Mouse (Mus musculus): ENCODE results near the gene P2rx1. TPM values are rescaled to one million over a fixed set of nuclear protein-coding genes. Genes with fewer than 3 reads are reported as not detected.

P2rx1 gene
- polyA plus RNA-seq, 1 experiment: not detected

DNA sequence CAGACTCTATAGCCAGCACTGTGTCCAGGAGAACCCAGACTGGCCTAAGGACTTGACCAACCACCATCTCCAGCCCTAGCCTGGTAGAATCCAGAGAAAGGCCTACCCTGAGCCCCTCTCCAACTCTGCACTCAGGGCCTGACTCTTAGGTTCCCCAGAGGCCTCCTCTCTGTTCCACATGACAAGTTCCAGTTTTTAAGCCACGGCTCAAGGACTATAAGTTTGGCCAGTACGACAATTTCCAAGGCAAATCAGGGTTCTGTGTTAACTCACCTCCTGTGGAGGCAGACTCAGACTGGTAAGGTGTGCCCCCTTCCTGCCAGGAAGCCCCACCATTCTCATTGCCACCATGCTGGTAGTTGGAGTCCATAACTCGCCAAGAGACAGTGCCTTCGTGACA, 44.7 kb upstream of the P2rx1 start:
- H3K9ac ChIP-seq (ENCODE audit: low read depth, poor library complexity, severe bottlenecking): no peak overlapping the region
- no peaks in the 10 kb centered on the region for H3K36me3 ChIP-seq (ENCODE audit: control insufficient read depth, insufficient read depth, low read length, poor library complexity, severe bottlenecking)
- H3K27me3 ChIP-seq (ENCODE audit: control insufficient read depth, insufficient read depth, low read length, poor library complexity, severe bottlenecking): no peaks in the 10 kb centered on the region
- H3K27ac ChIP-seq (ENCODE audit: insufficient read depth, low read length): no peak overlapping the region
- no peaks in the 10 kb centered on the region for H3K9me3 ChIP-seq (replicated peaks; ENCODE audit: control insufficient read depth, insufficient read depth, low read length, poor library complexity, severe bottlenecking)
- TF ChIP-seq CTCF (IDR thresholded peaks at IDR 0.05; ENCODE audit: low read depth, low read length) (no peak), POLR2A (IDR thresholded peaks at IDR 0.05; ENCODE audit: insufficient read depth, low read length) (no peak), EP300 (IDR thresholded peaks at IDR 0.05; ENCODE audit: insufficient read depth, low read depth, low read length) (no peak)
- no peak overlapping the region for H3K4me3 ChIP-seq (ENCODE audit: low read depth, low read length)
- peaks cover 12% of the 10 kb centered on the region for H3K4me1 ChIP-seq (ENCODE audit: control insufficient read depth, insufficient read depth, low read length)

DNA sequence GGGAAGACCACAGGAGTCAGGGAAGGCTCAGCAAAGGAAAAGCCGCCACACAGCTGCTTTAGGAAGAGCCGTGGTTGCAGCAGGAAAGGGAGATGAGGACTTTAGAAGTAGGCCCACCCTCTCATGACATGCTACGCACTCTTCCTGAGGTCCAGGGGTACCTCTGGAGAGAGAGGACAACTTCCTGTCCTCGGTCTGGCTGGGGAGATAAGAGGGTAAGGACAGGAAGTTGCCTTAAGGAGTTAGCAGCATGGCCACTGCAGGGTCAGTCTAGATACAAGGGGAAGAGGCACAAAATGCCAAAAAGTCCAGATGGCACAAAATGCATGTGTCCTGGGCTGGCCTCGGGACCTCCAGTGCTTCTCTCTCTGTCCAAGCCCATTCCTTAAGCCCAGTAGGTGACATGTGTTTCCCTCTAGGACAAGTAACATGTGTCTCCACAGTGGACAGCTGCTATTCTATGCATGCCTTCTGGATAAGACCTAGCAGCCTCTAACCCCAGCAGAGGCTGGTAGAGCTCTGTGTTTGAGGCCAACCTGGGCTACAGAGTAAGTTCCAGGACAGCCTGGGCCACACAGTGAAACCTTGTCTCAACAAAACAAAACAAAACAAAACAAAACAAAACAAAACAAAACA, 43.4 kb upstream of the P2rx1 start:
- Histone ChIP-seq H3K9ac (ENCODE audit: low read depth, poor library complexity, severe bottlenecking) (no peak overlapping the region), H3K27me3 (ENCODE audit: control insufficient read depth, insufficient read depth, low read length, poor library complexity, severe bottlenecking) (no peaks in the 10 kb centered on the region), H3K27ac (ENCODE audit: insufficient read depth, low read length) (no peak overlapping the region), H3K9me3 (replicated peaks; ENCODE audit: control insufficient read depth, insufficient read depth, low read length, poor library complexity, severe bottlenecking) (no peaks in the 10 kb centered on the region), H3K4me3 (ENCODE audit: low read depth, low read length) (no peak overlapping the region), H3K4me1 (ENCODE audit: control insufficient read depth, insufficient read depth, low read length) (peaks cover 13% of the 10 kb centered on the region), H3K36me3 (ENCODE audit: control insufficient read depth, insufficient read depth, low read length, poor library complexity, severe bottlenecking) (no peaks in the 10 kb centered on the region)
- TF ChIP-seq CTCF (IDR thresholded peaks at IDR 0.05; ENCODE audit: low read depth, low read length) (no peak), POLR2A (IDR thresholded peaks at IDR 0.05; ENCODE audit: insufficient read depth, low read length) (no peak)

DNA sequence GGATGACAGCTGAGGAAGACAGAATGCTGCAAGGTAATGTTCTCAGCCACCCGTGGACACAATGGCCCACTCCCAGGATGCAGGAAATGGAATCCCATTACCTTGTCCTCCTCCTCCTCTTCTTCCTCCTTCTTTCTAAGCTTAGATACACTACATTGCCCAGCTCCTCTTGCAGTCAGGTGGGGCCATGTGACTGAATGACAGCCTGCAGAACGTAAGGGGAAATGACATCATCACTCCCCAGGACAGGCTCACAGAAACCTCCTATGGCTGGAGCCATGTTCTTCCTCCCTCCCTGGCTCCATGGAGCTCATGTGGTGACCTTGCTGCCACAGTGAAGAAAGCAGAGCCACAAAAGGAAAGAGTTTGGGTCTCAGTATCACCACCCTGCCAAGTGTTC, 41.6 kb upstream of the P2rx1 start:
- H3K4me3 ChIP-seq (ENCODE audit: low read depth, low read length): no peak overlapping the region
- no peak overlapping the region for H3K9ac ChIP-seq (ENCODE audit: low read depth, poor library complexity, severe bottlenecking)
- no peaks in the 10 kb centered on the region for H3K9me3 ChIP-seq (replicated peaks; ENCODE audit: control insufficient read depth, insufficient read depth, low read length, poor library complexity, severe bottlenecking)
- no peak overlapping the region for H3K27ac ChIP-seq (ENCODE audit: insufficient read depth, low read length)
- no peaks in the 10 kb centered on the region for H3K36me3 ChIP-seq (ENCODE audit: control insufficient read depth, insufficient read depth, low read length, poor library complexity, severe bottlenecking)
- no peak for TF ChIP-seq POLR2A (IDR thresholded peaks at IDR 0.05; ENCODE audit: insufficient read depth, low read length)
- no peak for TF ChIP-seq EP300 (IDR thresholded peaks at IDR 0.05; ENCODE audit: insufficient read depth, low read depth, low read length)
- TF ChIP-seq CTCF (IDR thresholded peaks at IDR 0.05; ENCODE audit: low read depth, low read length): no peak
- H3K27me3 ChIP-seq (ENCODE audit: control insufficient read depth, insufficient read depth, low read length, poor library complexity, severe bottlenecking): no peaks in the 10 kb centered on the region
- H3K4me1 ChIP-seq (ENCODE audit: control insufficient read depth, insufficient read depth, low read length): peaks cover 10% of the 10 kb centered on the region

DNA sequence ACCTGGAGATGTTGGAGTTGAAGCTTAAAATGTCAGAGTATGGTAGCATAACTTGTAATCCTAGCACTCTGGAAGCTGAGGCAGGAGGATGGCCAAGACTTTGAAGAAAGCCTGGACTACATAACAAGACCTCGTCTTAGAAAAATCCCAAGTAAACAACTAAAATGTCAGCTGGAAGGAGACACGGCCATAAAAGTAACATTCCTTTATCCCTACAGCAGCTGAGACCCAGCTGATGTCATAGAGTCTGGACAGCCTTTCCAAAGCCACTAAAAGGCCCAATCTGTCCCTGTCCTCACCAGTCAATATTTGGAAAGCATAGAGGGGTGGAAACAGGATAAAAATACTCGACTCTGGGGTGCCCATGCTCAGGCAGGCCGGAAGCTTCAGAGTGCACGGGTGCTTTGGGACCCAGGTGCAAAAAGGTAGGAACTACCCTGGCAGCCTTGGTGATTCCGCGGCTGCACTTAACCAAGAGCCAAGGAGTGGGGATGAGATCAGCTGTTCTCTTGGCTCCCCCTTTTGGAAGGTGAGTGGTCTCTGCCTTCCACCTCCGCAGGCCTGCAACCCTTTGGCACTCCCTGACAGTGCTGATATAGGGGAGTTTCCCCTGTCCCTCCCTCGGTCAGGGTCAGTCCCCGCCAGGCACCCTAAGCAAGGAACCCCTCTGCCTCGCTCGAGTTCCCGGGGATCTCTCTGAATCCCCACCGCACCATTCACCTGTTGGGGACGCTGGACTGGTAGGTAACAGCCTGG, 38.8 kb upstream of the P2rx1 start:
- Histone ChIP-seq H3K9ac (ENCODE audit: low read depth, poor library complexity, severe bottlenecking) (peak overlapping the region; percentile 7; the same call in 1 of the 2 replicates), H3K4me1 (ENCODE audit: control insufficient read depth, insufficient read depth, low read length) (peaks cover 2% of the 10 kb centered on the region), H3K36me3 (ENCODE audit: control insufficient read depth, insufficient read depth, low read length, poor library complexity, severe bottlenecking) (no peaks in the 10 kb centered on the region), H3K4me3 (ENCODE audit: low read depth, low read length) (peak overlapping the region; percentile 63), H3K9me3 (replicated peaks; ENCODE audit: control insufficient read depth, insufficient read depth, low read length, poor library complexity, severe bottlenecking) (no peaks in the 10 kb centered on the region), H3K27ac (ENCODE audit: insufficient read depth, low read length) (no peak overlapping the region), H3K27me3 (ENCODE audit: control insufficient read depth, insufficient read depth, low read length, poor library complexity, severe bottlenecking) (no peaks in the 10 kb centered on the region)
- TF ChIP-seq POLR2A (IDR thresholded peaks at IDR 0.05; ENCODE audit: insufficient read depth, low read length): no peak
- TF ChIP-seq EP300 (IDR thresholded peaks at IDR 0.05; ENCODE audit: insufficient read depth, low read depth, low read length): no peak
- peak; percentile 41 for TF ChIP-seq CTCF (IDR thresholded peaks at IDR 0.05; ENCODE audit: low read depth, low read length)

DNA sequence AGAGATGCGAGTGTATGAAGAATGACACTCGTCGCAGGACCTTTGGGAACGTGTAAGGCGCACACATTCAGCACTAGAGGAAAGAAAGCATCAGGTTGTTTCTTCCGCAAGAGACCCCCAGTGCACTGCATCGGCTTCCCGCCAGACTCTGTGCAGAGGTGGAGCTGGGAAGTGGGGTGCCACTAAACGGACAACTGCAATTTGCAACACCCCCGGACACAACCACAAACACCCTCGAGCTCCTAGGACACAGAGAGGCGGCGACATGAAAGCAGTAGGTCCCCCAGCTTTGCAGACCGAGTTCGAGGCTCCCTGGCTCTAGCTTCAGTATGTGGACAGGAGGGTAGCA, 38.2 kb upstream of the P2rx1 start:
- Histone ChIP-seq H3K4me1 (ENCODE audit: control insufficient read depth, insufficient read depth, low read length) (peaks cover 2% of the 10 kb centered on the region), H3K4me3 (ENCODE audit: low read depth, low read length) (peak overlapping the region; percentile 63), H3K27me3 (ENCODE audit: control insufficient read depth, insufficient read depth, low read length, poor library complexity, severe bottlenecking) (no peaks in the 10 kb centered on the region), H3K36me3 (ENCODE audit: control insufficient read depth, insufficient read depth, low read length, poor library complexity, severe bottlenecking) (no peaks in the 10 kb centered on the region), H3K9ac (ENCODE audit: low read depth, poor library complexity, severe bottlenecking) (peak overlapping the region; percentile 7), H3K9me3 (replicated peaks; ENCODE audit: control insufficient read depth, insufficient read depth, low read length, poor library complexity, severe bottlenecking) (no peaks in the 10 kb centered on the region), H3K27ac (ENCODE audit: insufficient read depth, low read length) (no peak overlapping the region)
- TF ChIP-seq POLR2A (IDR thresholded peaks at IDR 0.05; ENCODE audit: insufficient read depth, low read length) (no peak), CTCF (IDR thresholded peaks at IDR 0.05; ENCODE audit: low read depth, low read length) (no peak), EP300 (IDR thresholded peaks at IDR 0.05; ENCODE audit: insufficient read depth, low read depth, low read length) (no peak)

Measured in ES-Bruce4 (cell line).